Mouse (Mus musculus) heart, embryonic 16.5 days (tissue): ENCODE data around the gene Atl1. TPM values are rescaled to one million over a fixed set of nuclear protein-coding genes. Genes with fewer than 3 reads are reported as not detected.

Experiments used
- ATAC-seq: fragments of 200-750 bp; cut with Nextera tagmentation; replicated peaks from 2 replicates; pipeline ENCODE4 v1.8.0; 2017; ENCODE audit warnings: moderate number of reproducible peaks; ENCODE audit not compliant: insufficient read depth, low FRiP score; ENCODE audit errors: extremely low read depth
- H3K27ac ChIP-seq: fragments of 300-500 bp; sonication (generic); 2 replicates; pipeline ENCODE4 v1.5.1; 2014; ENCODE audit warnings: mild to moderate bottlenecking, low read length, control low read depth, moderate library complexity
- H3K27me3 ChIP-seq: fragments of 300-500 bp; sonication (generic); 2 replicates; pipeline ENCODE4 v1.6.1; 2014; ENCODE audit warnings: low read length, mixed read lengths; ENCODE audit not compliant: control insufficient read depth, insufficient read depth
- H3K36me3 ChIP-seq: fragments of 300-500 bp; sonication (generic); 2 replicates; pipeline ENCODE4 v1.6.1; 2014; ENCODE audit not compliant: control insufficient read depth, insufficient read depth
- H3K4me1 ChIP-seq: fragments of 300-500 bp; sonication (generic); 2 replicates; pipeline ENCODE4 v1.6.1; 2014; ENCODE audit warnings: low read length, mixed read lengths; ENCODE audit not compliant: control insufficient read depth, insufficient read depth
- H3K4me2 ChIP-seq: fragments of 300-500 bp; sonication (generic); 2 replicates; pipeline ENCODE4 v1.6.1; 2014; ENCODE audit warnings: low read depth, mild to moderate bottlenecking, control low read depth, low read length
- H3K4me3 ChIP-seq: fragments of 300-500 bp; sonication (generic); 2 replicates; pipeline ENCODE4 v1.5.1; 2014; ENCODE audit warnings: mild to moderate bottlenecking, control low read depth, low read length
- H3K9ac ChIP-seq: fragments of 300-500 bp; sonication (generic); 2 replicates; pipeline ENCODE4 v1.6.1; 2014; ENCODE audit warnings: low read length, control low read depth
- H3K9me3 ChIP-seq: fragments of 300-500 bp; sonication (generic); replicated peaks from 2 replicates; pipeline ENCODE4 v1.6.1; 2016; ENCODE audit warnings: low read length; ENCODE audit not compliant: control insufficient read depth
- WGBS: fragments of 180-500 bp; shearing (Covaris S2); extraction: QIAGEN DNeasy Blood & Tissue Kit; methylation state at CpG from one replicate; pipeline ENCODE4 v1.1.7; 2014; 5-methylcytosine and 5-hydroxymethylcytosine counted together
- polyA plus RNA-seq: library from polyadenylated mRNA; unstranded; fragments of >200 nt; fragmentation: Nextera tagmentation; extraction: Ambion mirVana; gene quantifications from 2 replicates; pipeline ENCODE4 v1.2.1, GENCODE M21; 2015

Gene Atl1
- 4.6 and 6.1 TPM in 2 replicates for polyA plus RNA-seq

DNA sequence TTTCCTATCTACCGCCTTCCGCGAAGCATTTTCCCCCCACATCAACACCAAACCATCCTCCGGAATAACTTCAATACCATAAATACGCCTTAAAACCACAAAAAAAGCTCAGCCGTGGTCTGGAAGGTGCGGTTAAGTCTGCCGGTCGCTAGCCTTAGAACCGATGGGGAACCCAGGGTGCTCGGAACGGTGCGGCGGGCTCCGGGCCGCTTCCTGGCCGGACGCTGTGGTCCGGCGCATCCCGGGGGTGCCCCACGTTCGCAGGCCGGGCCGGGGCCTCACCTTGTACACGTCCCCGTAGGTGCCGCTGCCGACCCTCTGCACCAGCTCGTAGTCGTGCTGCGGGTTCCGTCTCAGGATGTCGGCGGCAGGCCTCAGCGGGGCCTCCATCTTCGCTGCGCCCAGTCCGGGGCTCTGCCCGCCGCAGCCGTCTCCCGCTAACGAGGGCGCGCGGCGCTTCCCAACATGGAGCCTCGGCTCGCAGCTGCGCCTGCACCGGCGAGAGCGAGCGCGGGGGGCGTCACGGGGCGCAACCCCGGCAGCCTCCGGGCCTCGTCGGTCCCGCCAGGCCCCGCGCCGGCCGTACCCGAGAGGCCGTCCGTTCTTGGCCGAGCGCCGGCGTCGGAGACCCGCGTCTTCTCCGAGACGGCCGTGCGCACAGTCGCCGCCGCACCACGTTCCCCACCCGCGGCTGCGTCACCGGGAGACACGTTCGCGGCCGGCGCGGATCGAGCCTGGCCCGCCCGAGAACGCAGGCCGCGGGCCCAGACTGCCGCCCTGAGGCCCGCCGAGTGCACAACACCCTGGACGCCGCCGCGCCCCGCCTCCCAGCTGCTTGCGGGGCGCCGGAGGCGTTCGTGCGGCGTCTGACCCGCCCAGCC is at the start of gene Atl1, which contains the start of gene Map4k5:
Gene Atl1 (plus strand): TSS at position 244 of the 881 bp plus-strand sequence.
Gene Map4k5 (minus strand): TSS at position 830 of the 881 bp plus-strand sequence.
- no peaks in the 10 kb centered on the region for H3K36me3 ChIP-seq
- peak; percentile 93 for ATAC-seq
- peak within 1 kb of the TSS; percentile 90 for H3K4me3 ChIP-seq
- no peaks in the 10 kb centered on the region for H3K27me3 ChIP-seq
- H3K9ac ChIP-seq: peak within 1 kb of the TSS; percentile 91
- peak within 1 kb of the TSS; percentile 84 for H3K4me2 ChIP-seq
- no peaks in the 10 kb centered on the region for H3K9me3 ChIP-seq
- H3K4me1 ChIP-seq: peaks cover 24% of the 10 kb centered on the region
- peak within 1 kb of the TSS; percentile 92 for H3K27ac ChIP-seq
- under 1% methylated on average over 104 of the region's 118 CpGs for WGBS

DNA sequence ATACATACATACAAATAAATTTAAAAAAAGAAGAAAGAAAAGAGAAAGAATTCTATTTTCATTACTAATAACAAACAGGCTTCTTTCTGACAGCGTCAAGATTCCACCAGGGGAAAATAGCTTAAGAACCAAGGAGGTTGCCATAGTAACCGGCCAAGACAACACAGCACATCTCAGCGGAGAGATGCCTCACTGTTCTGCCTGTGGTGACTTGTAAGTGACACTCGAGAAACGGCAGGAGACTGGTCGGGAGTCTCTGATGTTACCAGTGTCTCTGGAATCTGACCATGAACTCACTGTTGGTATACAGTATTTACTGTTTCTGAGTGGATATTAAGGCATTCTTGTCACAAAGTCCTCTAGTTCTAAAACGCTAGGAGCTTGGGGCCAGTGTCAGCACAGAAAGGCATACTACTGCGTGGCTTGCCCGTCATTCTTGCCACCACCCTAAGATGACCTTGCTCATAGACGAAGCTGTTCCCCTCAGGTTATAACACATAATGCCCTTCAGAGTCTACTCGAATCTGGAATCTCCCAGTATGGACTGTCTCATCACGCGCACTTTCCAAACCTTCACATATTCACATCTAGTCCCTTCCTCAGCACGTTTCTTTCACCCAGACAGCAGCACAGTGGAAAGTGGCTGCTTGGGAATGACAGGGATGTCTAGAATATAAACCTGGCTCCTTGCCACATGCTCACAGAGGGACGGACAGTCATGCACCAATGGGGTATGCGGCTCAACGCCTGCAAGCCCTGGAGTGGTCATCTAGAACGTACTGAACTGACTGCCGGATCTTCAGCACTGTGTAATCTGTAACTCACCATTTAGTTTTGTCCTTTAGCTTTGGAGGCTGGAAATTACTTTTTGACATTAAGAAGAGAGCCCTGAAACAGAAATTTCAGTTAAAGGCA is 48.6 kb upstream of the Atl1 start:
- peak; percentile 80 for ATAC-seq
- H3K4me3 ChIP-seq: no peak overlapping the region
- peak overlapping the region; percentile 81 for H3K27ac ChIP-seq
- no peak overlapping the region for H3K4me2 ChIP-seq
- H3K4me1 ChIP-seq: peaks cover 6% of the 10 kb centered on the region; the same call in 1 of the 2 replicates
- H3K9me3 ChIP-seq: no peaks in the 10 kb centered on the region
- 57% methylated on average over 19 of the region's 19 CpGs for WGBS
- H3K27me3 ChIP-seq: no peaks in the 10 kb centered on the region
- no peak overlapping the region for H3K9ac ChIP-seq
- H3K36me3 ChIP-seq: peaks cover 25% of the 10 kb centered on the region

DNA sequence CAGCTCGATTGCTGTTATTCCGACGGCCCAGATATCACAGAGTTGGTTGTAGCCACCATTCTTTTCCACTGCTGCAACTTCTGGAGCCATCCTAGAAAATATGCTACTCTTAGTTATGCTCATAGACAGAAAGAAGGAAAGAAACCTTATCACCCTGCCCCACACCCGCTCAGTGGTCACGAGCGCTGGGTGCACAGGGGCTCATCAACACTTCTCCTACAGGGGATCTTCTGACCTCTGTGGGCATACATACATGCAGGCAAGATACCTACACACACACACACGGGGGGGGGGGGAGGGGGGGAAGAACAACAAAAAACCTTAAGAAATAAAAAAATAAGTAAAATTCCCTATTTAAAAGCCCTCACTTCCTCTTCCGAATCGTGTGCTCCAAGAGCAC is 46.7 kb upstream of the Atl1 start:
- peaks cover 6% of the 10 kb centered on the region; the same call in 1 of the 2 replicates for H3K4me1 ChIP-seq
- no peaks in the 10 kb centered on the region for H3K9me3 ChIP-seq
- H3K27ac ChIP-seq: no peak overlapping the region
- no peak overlapping the region for H3K9ac ChIP-seq
- no peak for ATAC-seq
- H3K4me2 ChIP-seq: no peak overlapping the region
- peaks cover 29% of the 10 kb centered on the region for H3K36me3 ChIP-seq
- H3K27me3 ChIP-seq: no peaks in the 10 kb centered on the region
- WGBS: 85% methylated on average over 9 of the region's 9 CpGs
- H3K4me3 ChIP-seq: no peak overlapping the region

DNA sequence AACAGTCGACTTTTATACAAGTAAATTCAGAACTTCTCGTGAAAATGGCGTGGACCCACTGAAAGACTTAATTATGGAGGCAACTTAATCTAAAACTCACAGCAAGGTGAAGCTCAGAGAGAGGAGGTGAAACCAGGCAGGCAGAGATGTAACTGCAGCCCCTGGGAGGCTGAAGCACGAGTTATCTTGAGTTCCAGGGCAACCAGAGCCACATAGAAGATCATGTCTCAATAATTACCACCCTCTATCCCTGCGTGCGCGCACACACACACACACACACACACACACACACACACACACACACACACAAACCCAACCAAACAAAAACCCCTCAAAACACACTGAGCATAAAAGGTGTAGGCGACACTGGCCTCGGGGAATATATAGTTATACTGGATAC is 45.9 kb upstream of the Atl1 start:
- H3K9ac ChIP-seq: no peak overlapping the region
- no peak overlapping the region for H3K4me2 ChIP-seq
- peaks cover 6% of the 10 kb centered on the region; the same call in 1 of the 2 replicates for H3K4me1 ChIP-seq
- no peak for ATAC-seq
- H3K27me3 ChIP-seq: no peaks in the 10 kb centered on the region
- H3K9me3 ChIP-seq: no peaks in the 10 kb centered on the region
- H3K27ac ChIP-seq: no peak overlapping the region
- peaks cover 27% of the 10 kb centered on the region for H3K36me3 ChIP-seq
- H3K4me3 ChIP-seq: no peak overlapping the region
- WGBS: 92% methylated on average over 9 of the region's 9 CpGs

DNA sequence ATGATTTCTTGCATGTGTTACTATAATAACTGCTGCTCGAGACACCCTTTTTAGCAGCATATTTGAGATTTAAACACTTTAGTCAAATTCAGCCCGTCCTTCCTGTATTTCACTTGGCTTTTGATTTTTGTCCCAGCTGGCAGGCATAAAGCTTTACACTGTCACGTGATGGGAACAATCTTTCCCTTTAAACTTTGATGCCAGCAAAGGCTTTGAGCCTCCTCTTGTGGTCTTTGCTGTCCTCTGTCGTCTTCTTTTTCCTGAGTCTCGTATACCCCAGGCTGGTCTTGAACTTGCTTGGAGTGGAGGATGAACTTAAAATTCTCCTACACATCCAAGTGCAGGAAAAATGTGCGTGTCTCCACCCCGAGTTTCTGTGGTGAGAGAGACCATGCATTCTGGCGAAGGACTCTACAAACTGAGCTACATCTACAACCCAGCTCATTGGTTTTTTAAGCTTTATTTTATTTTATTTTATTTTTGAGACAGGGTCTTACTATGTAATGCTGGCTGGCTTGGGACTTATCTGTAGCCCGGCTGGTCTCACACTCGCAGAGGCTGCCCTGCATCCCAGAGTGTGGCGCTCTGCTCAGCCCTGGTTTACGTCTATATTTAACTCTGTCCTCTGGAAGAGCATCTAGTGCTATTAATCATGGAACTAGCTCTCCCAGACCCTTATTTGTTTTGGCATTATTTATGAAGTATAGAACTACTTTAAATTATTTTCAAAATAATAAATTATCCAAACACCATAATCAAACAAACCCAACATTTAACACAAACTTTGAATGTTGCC is 44.1 kb upstream of the Atl1 start:
- H3K36me3 ChIP-seq: peaks cover 30% of the 10 kb centered on the region
- WGBS: 67% methylated on average over 12 of the region's 12 CpGs

DNA sequence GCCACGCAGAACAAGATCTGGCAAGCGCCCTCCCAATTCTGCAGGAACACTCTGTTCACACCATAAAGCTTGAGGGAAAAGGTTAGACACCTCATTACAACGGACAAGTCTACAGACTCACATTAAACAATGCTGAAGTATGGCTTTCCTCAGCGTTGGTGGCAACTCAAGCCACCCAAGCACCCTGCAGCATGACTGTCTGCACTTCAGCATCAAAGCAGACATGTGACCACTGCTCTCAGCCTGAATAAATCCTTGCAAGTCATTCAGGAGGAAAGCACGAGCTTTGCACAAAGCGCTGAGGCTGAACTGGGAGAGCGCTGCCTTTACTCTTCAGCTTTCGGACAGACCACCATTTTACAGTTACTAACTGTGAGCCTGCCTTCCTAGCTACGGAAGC is 40.1 kb upstream of the Atl1 start:
- ATAC-seq: no peak
- Histone ChIP-seq H3K9me3 (no peaks in the 10 kb centered on the region), H3K4me1 (no peaks in the 10 kb centered on the region), H3K9ac (no peak overlapping the region), H3K4me2 (no peak overlapping the region), H3K36me3 (peaks cover 34% of the 10 kb centered on the region), H3K27ac (no peak overlapping the region), H3K27me3 (no peaks in the 10 kb centered on the region), H3K4me3 (no peak overlapping the region)
- 84% methylated on average over 9 of the region's 9 CpGs for WGBS

More for the DNA sequence above, 44.1 kb upstream of the Atl1 start:
- H3K4me3 ChIP-seq: no peak overlapping the region
- no peaks in the 10 kb centered on the region for H3K9me3 ChIP-seq
- H3K4me2 ChIP-seq: no peak overlapping the region
- no peak overlapping the region for H3K9ac ChIP-seq
- H3K27me3 ChIP-seq: no peaks in the 10 kb centered on the region
- ATAC-seq: peak; percentile 61
- H3K27ac ChIP-seq: no peak overlapping the region
- H3K4me1 ChIP-seq: peaks cover 6% of the 10 kb centered on the region; the same call in 1 of the 2 replicates

DNA sequence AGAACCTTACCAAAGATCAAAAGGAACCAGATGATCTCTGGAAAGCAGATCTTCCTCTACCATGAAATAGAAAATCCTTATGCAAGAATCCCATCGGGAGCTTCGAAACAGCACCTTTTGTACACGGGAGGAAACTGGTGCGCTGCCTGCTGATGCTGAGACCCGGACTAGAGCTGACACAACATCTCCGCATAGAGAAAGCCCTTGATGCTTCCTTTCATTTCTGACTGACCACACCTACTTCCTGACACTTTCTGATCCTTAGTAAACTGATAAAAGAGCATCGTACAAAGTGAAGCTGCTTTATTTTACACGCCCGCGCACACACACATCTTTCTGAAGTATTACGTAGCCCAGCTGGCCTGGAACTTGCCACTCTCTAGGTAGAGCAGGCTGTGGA is 39.0 kb upstream of the Atl1 start:
- Histone ChIP-seq H3K4me3 (no peak overlapping the region), H3K9ac (no peak overlapping the region), H3K27me3 (no peaks in the 10 kb centered on the region), H3K4me2 (no peak overlapping the region), H3K9me3 (no peaks in the 10 kb centered on the region), H3K27ac (no peak overlapping the region), H3K36me3 (peaks cover 27% of the 10 kb centered on the region), H3K4me1 (peaks cover 2% of the 10 kb centered on the region; the same call in 1 of the 2 replicates)
- ATAC-seq: no peak
- WGBS: 75% methylated on average over 11 of the region's 11 CpGs

DNA sequence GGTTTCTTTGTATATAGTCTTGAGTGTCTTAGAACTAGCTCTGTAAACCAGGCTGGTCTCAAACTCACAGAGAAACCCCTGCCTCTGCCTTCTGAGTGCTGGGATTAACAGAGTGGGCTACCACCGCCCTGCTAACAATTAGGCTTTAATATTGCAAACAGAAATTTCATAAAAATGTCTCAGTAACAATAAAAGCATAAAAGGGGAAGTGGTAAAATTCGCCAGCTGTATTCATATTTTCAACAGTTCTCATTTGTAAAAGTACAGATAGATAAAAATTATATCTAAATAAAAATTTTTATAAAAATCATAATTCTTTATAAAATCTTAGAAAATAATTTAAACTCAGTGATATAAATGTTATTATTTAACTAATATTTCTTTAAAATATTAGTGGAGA is 38.5 kb upstream of the Atl1 start:
- Histone ChIP-seq H3K27me3 (no peaks in the 10 kb centered on the region), H3K9ac (no peak overlapping the region), H3K27ac (no peak overlapping the region), H3K9me3 (no peaks in the 10 kb centered on the region), H3K36me3 (peaks cover 26% of the 10 kb centered on the region), H3K4me2 (no peak overlapping the region), H3K4me1 (peaks cover 7% of the 10 kb centered on the region), H3K4me3 (no peak overlapping the region)
- ATAC-seq: no peak
- WGBS: 93% methylated on average over 2 of the region's 2 CpGs
